Mouse (Mus musculus) activated CD4-positive, CD25-positive, alpha-beta regulatory T cell, adult 4 months (primary cell): Measurements from ENCODE around the gene Pcsk5. TPM values are rescaled to one million over a fixed set of nuclear protein-coding genes. Genes with fewer than 3 reads are reported as not detected.

Source experiments
- ATAC-seq: one replicate; pipeline ENCODE4 v1.8.0; 2017
- polyA plus RNA-seq, 2 experiments: library from polyadenylated mRNA; unstranded; fragments of 100-300 nt; shearing (Covaris generic); gene quantifications; one replicate each; pipeline ENCODE4 v1.2.1; 2017

Pcsk5 gene
- polyA plus RNA-seq, 2 experiments from 2014 or later, result not detected

- no peak for ATAC-seq
Measured at GRCm38 (mm10) chr19:17471196-17471595, 366.2 kb downstream of the Pcsk5 start.

DNA sequence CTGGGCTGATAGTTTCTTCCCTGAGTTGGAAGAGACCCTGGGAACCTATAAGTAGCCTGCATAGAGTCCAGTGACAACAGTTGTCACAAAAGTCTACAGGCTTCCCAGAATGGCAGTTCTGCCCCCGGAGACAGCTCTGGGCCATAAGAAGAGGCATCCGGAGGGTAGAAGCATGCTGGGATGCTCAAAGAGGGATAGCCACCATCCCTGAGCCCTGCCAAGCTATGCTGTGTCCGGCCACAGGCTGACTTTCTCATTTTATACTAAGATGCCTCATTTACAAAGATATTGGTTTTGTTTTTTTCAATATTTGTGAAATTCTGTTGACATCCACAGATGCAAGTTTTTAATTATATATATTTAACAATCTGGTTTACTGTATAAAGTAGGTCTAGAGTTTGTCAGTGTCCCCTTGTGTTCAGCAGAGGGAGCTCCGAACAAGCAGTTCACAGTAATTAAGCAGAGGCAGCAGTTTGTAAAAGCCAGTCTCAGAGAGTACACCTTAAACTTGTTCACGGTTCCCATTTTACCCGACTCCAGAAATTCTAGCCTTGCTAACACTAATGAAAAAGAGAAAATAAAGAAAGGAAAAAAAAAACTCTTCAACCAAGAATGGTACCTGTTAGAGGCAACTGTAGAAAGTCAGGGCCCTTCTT is 369.7 kb downstream of the Pcsk5 start:
- no peak for ATAC-seq

DNA sequence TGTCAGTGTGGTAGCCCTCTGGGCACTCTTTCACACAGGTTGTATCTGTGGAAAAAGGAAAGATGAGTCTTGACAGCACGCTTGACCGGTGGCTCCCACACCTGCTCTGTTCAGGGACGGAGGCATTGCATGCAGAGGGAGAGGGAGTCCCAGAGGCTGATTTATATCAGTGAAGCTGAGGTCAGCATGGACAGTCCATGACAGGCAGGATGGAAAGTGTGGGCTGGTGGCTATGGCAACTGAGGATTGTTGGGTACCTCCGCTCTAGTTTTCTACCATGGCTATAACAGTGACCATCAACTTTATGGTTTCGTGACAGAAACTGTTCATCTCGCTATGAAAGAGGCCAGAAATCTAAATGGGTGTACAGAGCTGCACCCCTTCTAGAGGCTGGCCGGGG is 385.4 kb downstream of the Pcsk5 start:
- no peak for ATAC-seq

- ATAC-seq, result no peak
Measured at GRCm38 (mm10) chr19:17443581-17443980, 393.9 kb downstream of the Pcsk5 start.

- ATAC-seq, result no peak
Measured at GRCm38 (mm10) chr19:17439476-17440189, 397.8 kb downstream of the Pcsk5 start.

- ATAC-seq, result no peak
Measured at GRCm38 (mm10) chr19:17436651-17437050, 400.8 kb downstream of the Pcsk5 start.

DNA sequence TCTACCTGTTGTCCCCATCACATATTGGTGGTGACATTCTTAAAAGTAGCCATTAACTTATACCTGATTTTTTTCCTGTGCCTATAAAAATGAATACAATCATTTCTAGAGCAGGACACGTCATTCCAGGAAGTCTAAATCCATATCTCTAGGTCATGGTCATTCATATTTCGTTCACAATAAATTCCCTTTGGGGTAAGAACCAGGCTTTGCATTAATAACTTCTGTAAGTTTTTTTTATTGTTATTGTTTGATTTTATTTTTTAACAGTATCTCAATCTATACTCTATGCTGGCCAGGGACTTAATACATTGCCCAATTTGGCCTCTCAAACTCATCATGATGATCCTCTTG is 408.9 kb downstream of the Pcsk5 start:
- ATAC-seq, result no peak

GRCm38 (mm10) chr19:17427824-17428560 is 409.4 kb downstream of the Pcsk5 start:
- ATAC-seq, result no peak

DNA sequence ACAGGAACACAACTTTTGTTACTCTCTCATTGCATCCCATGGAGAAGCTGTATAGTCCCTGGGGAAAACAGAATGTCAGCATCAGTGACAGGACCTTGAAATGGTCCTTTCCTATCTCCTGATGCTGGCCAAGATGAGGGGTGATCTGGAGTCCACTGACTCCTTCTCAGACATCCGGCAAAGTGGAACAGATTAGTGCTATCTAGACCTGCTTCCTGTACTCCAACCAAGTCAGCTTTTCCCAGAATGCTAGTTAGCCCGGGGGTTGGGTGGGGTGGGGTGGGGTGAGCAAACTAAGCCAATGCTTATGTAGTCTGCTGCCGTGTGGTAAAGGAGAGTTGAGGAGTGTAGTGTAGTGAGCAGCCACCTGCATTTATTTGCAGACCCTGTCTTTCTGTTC is 414.1 kb downstream of the Pcsk5 start:
- no peak for ATAC-seq

- ATAC-seq, result no peak
Measured at GRCm38 (mm10) chr19:17417855-17418254, 419.6 kb downstream of the Pcsk5 start.

DNA sequence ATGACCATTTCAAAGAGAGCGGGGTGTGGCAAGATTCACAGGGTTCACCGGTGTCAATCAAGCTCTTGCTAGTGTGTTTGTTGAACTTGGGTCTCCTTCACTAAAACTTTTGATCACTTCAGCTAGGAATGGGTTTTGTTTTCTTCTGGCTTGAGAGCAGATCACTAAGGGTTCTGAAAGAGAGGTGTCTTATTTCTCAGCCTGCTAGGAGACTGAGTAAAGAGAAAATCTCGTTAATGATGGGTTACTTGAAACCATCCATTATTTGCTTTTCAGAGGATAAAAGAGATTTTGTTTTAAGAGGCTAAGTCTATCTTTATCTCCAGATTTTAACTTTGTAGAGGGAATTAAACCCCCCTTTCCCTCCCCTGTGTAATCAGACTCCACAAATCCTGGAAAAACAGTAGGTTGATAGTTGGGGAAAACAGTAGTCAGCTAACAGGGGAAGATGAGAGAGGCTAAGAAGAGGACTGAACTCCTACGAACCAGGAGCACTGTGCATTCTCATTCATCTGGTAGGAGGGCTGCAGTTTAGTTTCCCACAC is 424.4 kb downstream of the Pcsk5 start:
- no peak for ATAC-seq

- no peak for ATAC-seq
Measured at GRCm38 (mm10) chr19:17410465-17411065, 426.9 kb downstream of the Pcsk5 start.

GRCm38 (mm10) chr19:17409351-17409750 is 428.1 kb downstream of the Pcsk5 start:
- no peak for ATAC-seq

DNA sequence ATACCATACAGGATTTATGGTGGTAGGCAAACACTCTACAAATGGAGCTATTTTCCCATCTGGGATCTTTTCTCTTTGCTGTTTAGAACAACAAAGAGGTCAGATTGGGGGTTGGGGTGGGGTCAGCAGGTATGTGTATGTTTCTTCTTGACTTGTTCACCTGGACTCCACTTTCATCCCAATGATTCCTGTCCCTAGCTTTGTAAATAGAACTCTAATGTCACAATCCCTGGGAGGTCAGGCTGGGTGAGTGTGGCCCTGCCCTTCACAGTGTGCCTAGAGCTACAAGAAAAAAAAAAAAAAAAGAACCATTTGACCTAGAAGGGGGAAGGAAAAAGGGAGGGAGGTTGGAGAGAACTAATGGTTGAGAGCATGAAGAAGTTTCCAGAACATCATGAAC is 428.8 kb downstream of the Pcsk5 start:
- ATAC-seq, result no peak

DNA sequence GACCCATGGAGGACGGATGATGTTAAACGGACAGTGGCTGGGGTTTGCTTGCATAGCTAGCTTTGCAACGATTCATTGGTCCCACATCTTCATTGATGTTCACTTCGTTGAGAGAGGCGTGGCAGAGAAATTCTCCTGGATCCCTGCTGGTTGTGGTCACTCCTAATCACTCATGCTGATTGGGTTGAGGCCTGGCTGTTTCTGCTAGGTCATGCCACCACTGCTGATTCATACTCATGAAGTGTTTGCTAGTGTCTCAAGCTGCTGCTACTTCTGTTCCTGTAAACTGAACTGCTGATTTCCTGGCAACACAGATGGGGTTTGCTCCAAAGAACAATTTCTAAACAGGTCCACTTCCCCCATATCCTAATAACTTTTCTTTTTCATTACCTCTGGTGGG is 430.6 kb downstream of the Pcsk5 start:
- ATAC-seq, result no peak

DNA sequence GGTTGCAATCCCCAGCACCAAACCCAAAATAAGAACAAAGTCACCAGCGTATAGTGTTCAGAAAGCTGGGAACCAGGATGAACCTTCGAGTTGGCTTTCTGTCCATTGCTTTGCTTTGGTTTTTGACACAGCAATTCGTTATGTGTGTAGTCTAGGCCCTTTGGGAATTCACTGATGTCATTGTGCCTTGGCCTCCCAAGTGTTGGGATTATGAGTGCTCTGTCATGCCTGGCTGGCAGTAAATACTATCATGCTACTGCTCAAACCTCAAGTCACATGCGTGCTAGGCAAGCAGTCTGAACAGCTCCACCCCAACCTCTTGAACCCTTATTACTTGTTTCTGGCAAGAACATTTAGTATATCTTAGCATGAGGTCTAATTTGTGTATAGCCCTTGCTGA is 434.3 kb downstream of the Pcsk5 start:
- ATAC-seq, result no peak

GRCm38 (mm10) chr19:17400571-17400970 is 436.9 kb downstream of the Pcsk5 start:
- ATAC-seq, result no peak

- no peak for ATAC-seq
Measured at GRCm38 (mm10) chr19:17399965-17400364, 437.5 kb downstream of the Pcsk5 start.

DNA sequence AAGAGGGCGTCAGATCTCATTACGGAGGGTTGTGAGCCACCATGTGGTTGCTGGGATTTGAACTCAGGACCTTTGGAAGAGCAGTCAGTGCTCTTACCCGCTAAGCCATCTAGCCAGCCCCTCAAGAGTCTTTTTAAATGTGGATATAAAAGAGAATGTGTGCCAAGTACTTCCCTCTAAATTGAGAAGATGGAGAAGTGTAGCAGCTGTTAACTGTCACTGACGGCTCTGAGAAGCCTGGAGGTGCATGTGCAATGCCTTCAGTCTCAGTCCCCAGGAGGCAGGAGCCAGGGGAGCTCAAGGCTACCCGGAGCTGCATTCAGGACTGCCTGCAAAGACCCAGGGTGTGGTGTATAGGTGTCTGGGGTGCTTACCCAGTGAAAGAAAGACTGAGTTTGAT is 439.5 kb downstream of the Pcsk5 start:
- ATAC-seq, result no peak

GRCm38 (mm10) chr19:17396802-17397201 is 440.6 kb downstream of the Pcsk5 start:
- no peak for ATAC-seq

GRCm38 (mm10) chr19:17393841-17394591 is 443.4 kb downstream of the Pcsk5 start, which contains the start of gene Rfk:
Rfk (plus strand) TSS chr19:17394043.
- ATAC-seq, result peak; percentile 91

DNA sequence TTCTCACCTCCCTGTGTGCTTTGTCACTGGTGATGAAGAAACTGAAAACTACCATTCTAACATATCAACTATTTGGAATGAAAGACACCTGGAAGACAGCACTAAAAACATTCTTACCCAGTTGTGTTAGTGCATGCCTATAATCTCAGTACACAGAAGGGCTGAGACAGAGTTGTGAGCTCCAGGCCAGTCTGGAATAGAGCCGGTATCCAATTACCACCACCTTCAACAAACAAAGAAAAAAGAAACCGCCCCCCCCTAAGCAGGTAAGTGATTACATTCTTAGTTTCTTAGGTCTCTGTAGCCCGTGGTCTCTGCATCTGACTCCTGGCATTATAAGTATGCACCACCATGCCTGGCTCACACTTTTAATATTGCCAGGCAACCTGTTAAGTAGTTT is 444.6 kb downstream of the Pcsk5 start:
- no peak for ATAC-seq
